Mouse (Mus musculus): ENCODE measurements at regions not wholly inside any gene's neighbourhood (a gene's known extent, or its start where the extent isn't known, plus 50 kb on each side); places are given as distances from the start of the nearest gene placed in this dataset.

DNA sequence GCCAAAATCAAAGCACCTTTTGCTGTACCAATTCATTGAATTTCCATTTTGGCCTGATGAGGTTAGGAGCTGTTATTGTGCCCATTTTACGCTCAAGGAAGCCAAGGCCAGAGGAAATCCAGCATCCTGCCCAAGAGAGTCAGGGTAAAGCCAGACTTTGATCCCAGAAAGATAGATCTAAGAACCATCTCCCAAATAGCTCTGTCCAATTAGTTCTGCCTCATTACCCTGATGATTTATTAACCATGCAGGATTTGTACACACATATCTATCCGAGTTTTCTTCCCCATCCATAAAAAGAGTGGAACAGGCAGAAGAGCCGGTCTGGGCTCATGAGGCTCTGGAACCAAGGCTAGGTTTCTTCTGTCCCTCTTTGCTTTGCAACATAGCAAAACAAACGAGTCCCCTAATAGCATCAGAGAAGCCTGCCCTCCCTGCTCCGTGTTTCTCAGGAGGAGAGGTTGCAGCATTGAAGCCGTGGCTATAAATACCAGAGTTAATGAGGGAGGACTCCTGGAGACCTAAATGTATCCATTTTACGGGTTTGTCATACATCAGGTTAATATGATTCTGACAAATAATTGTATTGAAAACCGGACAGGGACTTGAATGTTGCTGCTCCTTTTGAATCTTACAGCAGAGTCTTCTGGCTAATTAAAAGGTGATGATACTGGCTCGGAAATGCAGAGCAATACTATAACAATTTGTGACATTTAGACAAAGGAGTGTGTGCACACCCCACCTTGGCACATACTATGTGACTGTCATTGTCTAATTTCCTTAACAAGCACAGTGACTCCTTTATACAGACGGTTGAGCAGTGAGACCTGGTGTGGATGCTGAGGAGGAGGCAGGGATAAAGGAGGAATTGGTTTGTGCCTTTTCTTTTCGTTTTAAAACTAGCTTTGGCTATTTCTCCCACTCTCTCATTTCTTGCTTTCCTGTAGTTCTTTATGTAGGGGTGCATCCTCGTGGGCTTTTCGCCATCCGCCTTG lies 185.0 kb downstream of the Cd47 start:
- TF ChIP-seq POLR2A (IDR thresholded peaks at IDR 0.05; ENCODE audit: insufficient read depth, low read length) (no peak), CTCF (IDR thresholded peaks at IDR 0.05; ENCODE audit: low read depth, low read length) (no peak), EP300 (IDR thresholded peaks at IDR 0.05; ENCODE audit: insufficient read depth, low read depth, low read length) (no peak)
- H3K4me1 ChIP-seq (ENCODE audit: control insufficient read depth, insufficient read depth, low read length) = no peaks in the 10 kb centered on the region
- no peak overlapping the region for H3K27ac ChIP-seq (ENCODE audit: insufficient read depth, low read length)
- no peaks in the 10 kb centered on the region for H3K36me3 ChIP-seq (ENCODE audit: control insufficient read depth, insufficient read depth, low read length, poor library complexity, severe bottlenecking)
- H3K27me3 ChIP-seq (ENCODE audit: control insufficient read depth, insufficient read depth, low read length, poor library complexity, severe bottlenecking) = no peaks in the 10 kb centered on the region
- no peak overlapping the region for H3K4me3 ChIP-seq (ENCODE audit: low read depth, low read length)
- peaks cover 3% of the 10 kb centered on the region; the same call in 1 of the 2 replicates for H3K9me3 ChIP-seq (replicated peaks; ENCODE audit: control insufficient read depth, insufficient read depth, low read length, poor library complexity, severe bottlenecking)
- no peak overlapping the region for H3K9ac ChIP-seq (ENCODE audit: low read depth, poor library complexity, severe bottlenecking)

DNA sequence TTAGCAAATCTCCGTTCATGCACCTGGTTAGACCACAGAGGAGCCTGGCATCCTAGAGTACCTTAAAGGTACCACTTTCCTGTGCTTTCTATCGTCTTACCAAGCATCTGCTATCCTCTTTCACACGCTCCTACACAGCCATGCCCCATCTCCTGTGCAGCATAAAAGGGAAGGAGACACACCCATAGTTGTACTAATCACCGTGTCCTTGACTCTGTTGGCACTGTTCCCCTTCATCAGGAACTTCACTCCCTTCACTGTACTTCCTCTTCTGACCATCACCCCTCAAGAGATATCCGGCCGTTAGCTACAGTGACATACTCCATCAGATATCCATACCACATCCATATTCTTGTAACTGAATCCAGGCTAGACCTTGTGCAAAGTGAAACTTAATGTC lies 186.6 kb downstream of the Cd47 start:
- Histone ChIP-seq H3K9ac (ENCODE audit: low read depth, poor library complexity, severe bottlenecking) (no peak overlapping the region), H3K9me3 (replicated peaks; ENCODE audit: control insufficient read depth, insufficient read depth, low read length, poor library complexity, severe bottlenecking) (peaks cover 3% of the 10 kb centered on the region; the same call in 1 of the 2 replicates), H3K27ac (ENCODE audit: insufficient read depth, low read length) (no peak overlapping the region), H3K4me1 (ENCODE audit: control insufficient read depth, insufficient read depth, low read length) (no peaks in the 10 kb centered on the region), H3K27me3 (ENCODE audit: control insufficient read depth, insufficient read depth, low read length, poor library complexity, severe bottlenecking) (no peaks in the 10 kb centered on the region), H3K36me3 (ENCODE audit: control insufficient read depth, insufficient read depth, low read length, poor library complexity, severe bottlenecking) (no peaks in the 10 kb centered on the region), H3K4me3 (ENCODE audit: low read depth, low read length) (no peak overlapping the region)
- no peak for TF ChIP-seq CTCF (IDR thresholded peaks at IDR 0.05; ENCODE audit: low read depth, low read length)
- no peak for TF ChIP-seq EP300 (IDR thresholded peaks at IDR 0.05; ENCODE audit: insufficient read depth, low read depth, low read length)
- TF ChIP-seq POLR2A (IDR thresholded peaks at IDR 0.05; ENCODE audit: insufficient read depth, low read length) = no peak

DNA sequence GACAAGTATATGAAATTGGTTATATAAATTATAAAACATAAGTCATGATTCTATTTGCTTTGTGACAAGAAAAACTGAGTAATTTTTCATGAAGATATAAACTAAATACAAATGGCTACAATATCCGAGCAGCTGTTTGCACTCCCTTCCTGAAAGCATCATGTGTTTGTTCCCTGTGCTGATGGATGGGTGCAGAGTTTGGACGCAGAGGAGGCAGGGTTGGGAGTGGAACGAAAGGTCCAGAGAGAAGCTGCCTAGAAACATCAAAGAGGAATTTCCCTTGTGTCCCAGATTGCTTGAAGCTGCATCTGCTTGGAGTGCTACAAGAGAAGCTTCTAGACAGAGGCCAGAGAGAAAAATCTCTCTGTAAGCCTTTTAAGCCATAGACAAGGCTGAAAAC lies 195.5 kb downstream of the Cd47 start:
- TF ChIP-seq CTCF (IDR thresholded peaks at IDR 0.05; ENCODE audit: low read depth, low read length) = no peak
- no peaks in the 10 kb centered on the region for H3K4me1 ChIP-seq (ENCODE audit: control insufficient read depth, insufficient read depth, low read length)
- H3K9ac ChIP-seq (ENCODE audit: low read depth, poor library complexity, severe bottlenecking) = no peak overlapping the region
- H3K27me3 ChIP-seq (ENCODE audit: control insufficient read depth, insufficient read depth, low read length, poor library complexity, severe bottlenecking) = no peaks in the 10 kb centered on the region
- H3K4me3 ChIP-seq (ENCODE audit: low read depth, low read length) = no peak overlapping the region
- H3K27ac ChIP-seq (ENCODE audit: insufficient read depth, low read length) = no peak overlapping the region
- H3K36me3 ChIP-seq (ENCODE audit: control insufficient read depth, insufficient read depth, low read length, poor library complexity, severe bottlenecking) = no peaks in the 10 kb centered on the region
- H3K9me3 ChIP-seq (replicated peaks; ENCODE audit: control insufficient read depth, insufficient read depth, low read length, poor library complexity, severe bottlenecking) = no peaks in the 10 kb centered on the region

DNA sequence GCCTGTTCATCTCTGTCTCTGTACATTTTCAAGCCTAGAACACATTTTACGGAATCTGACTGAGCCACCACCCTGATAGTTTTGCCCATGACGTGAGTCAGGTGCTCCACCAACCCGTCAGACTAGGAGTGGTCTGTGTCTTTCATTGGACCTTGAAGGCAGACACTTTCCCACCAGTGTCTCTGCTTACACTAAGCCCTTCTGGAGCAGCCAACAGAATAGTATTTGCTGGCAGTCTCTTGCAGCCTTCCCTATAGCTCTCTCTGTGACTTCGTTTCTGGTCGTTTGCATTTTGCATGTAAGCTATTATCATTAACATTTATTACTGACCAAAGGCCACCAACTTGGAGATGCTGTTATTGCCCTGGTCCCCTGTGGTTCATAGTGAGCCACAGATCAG lies 196.3 kb downstream of the Cd47 start:
- no peaks in the 10 kb centered on the region for H3K4me1 ChIP-seq (ENCODE audit: control insufficient read depth, insufficient read depth, low read length)
- H3K9ac ChIP-seq (ENCODE audit: low read depth, poor library complexity, severe bottlenecking) = no peak overlapping the region
- H3K9me3 ChIP-seq (replicated peaks; ENCODE audit: control insufficient read depth, insufficient read depth, low read length, poor library complexity, severe bottlenecking) = no peaks in the 10 kb centered on the region
- no peaks in the 10 kb centered on the region for H3K27me3 ChIP-seq (ENCODE audit: control insufficient read depth, insufficient read depth, low read length, poor library complexity, severe bottlenecking)
- no peak overlapping the region for H3K27ac ChIP-seq (ENCODE audit: insufficient read depth, low read length)
- H3K4me3 ChIP-seq (ENCODE audit: low read depth, low read length) = no peak overlapping the region
- TF ChIP-seq POLR2A (IDR thresholded peaks at IDR 0.05; ENCODE audit: insufficient read depth, low read length) = no peak
- no peak for TF ChIP-seq EP300 (IDR thresholded peaks at IDR 0.05; ENCODE audit: insufficient read depth, low read depth, low read length)
- no peak for TF ChIP-seq CTCF (IDR thresholded peaks at IDR 0.05; ENCODE audit: low read depth, low read length)
- no peaks in the 10 kb centered on the region for H3K36me3 ChIP-seq (ENCODE audit: control insufficient read depth, insufficient read depth, low read length, poor library complexity, severe bottlenecking)

DNA sequence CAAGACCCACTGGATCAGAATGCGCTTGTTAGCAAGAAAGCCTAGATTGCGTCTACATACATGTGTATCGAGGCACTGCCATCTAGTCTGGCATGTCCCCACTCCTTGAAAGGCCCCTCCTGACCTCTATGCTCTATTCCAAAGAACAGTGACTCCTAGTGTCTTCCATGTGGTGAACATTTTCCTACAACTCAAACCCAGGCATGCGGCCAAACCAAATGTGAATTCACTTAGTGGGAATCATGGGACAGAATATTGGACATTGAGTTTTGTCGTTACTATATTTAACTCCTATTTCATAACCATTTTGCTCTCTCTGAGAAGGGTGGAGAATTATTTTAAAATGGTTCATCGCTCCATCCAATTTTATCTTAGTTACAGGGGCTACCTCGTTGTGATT lies 196.7 kb downstream of the Cd47 start:
- Histone ChIP-seq H3K4me1 (ENCODE audit: control insufficient read depth, insufficient read depth, low read length) (no peaks in the 10 kb centered on the region), H3K27ac (ENCODE audit: insufficient read depth, low read length) (no peak overlapping the region), H3K4me3 (ENCODE audit: low read depth, low read length) (no peak overlapping the region), H3K9me3 (replicated peaks; ENCODE audit: control insufficient read depth, insufficient read depth, low read length, poor library complexity, severe bottlenecking) (no peaks in the 10 kb centered on the region), H3K36me3 (ENCODE audit: control insufficient read depth, insufficient read depth, low read length, poor library complexity, severe bottlenecking) (no peaks in the 10 kb centered on the region), H3K27me3 (ENCODE audit: control insufficient read depth, insufficient read depth, low read length, poor library complexity, severe bottlenecking) (no peaks in the 10 kb centered on the region), H3K9ac (ENCODE audit: low read depth, poor library complexity, severe bottlenecking) (no peak overlapping the region)
- TF ChIP-seq EP300 (IDR thresholded peaks at IDR 0.05; ENCODE audit: insufficient read depth, low read depth, low read length) (no peak), POLR2A (IDR thresholded peaks at IDR 0.05; ENCODE audit: insufficient read depth, low read length) (no peak), CTCF (IDR thresholded peaks at IDR 0.05; ENCODE audit: low read depth, low read length) (no peak)

DNA sequence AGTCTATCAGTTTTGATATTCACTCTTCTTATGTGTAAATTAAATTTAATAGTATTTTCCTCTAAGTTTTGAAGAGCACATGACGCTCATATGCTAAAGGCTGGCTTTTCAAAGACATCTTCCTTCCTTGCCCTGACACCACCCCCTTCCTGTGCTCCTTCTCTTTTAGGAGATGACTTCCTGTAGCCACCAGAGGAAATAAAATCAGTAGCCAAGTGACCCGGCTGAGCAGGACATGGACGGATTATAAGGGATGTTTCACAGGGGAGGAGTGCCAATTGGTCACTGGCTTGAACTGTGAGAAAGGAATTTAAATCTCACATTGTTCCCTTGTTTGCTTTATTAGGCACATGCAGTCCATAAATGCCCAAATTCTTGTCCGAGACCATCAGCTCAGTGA lies 200.5 kb downstream of the Cd47 start:
- Histone ChIP-seq H3K4me3 (ENCODE audit: low read depth, low read length) (no peak overlapping the region), H3K27me3 (ENCODE audit: control insufficient read depth, insufficient read depth, low read length, poor library complexity, severe bottlenecking) (no peaks in the 10 kb centered on the region; the same call in 1 of the 2 replicates), H3K4me1 (ENCODE audit: control insufficient read depth, insufficient read depth, low read length) (no peaks in the 10 kb centered on the region), H3K9ac (ENCODE audit: low read depth, poor library complexity, severe bottlenecking) (no peak overlapping the region), H3K27ac (ENCODE audit: insufficient read depth, low read length) (no peak overlapping the region), H3K9me3 (replicated peaks; ENCODE audit: control insufficient read depth, insufficient read depth, low read length, poor library complexity, severe bottlenecking) (no peaks in the 10 kb centered on the region), H3K36me3 (ENCODE audit: control insufficient read depth, insufficient read depth, low read length, poor library complexity, severe bottlenecking) (no peaks in the 10 kb centered on the region)
- TF ChIP-seq POLR2A (IDR thresholded peaks at IDR 0.05; ENCODE audit: insufficient read depth, low read length) = no peak
- no peak for TF ChIP-seq EP300 (IDR thresholded peaks at IDR 0.05; ENCODE audit: insufficient read depth, low read depth, low read length)
- no peak for TF ChIP-seq CTCF (IDR thresholded peaks at IDR 0.05; ENCODE audit: low read depth, low read length)

Measured in ES-Bruce4 (cell line).